Comparison of ENCODE assay signal across 9 mouse cellular contexts in the genomic region with DNA sequence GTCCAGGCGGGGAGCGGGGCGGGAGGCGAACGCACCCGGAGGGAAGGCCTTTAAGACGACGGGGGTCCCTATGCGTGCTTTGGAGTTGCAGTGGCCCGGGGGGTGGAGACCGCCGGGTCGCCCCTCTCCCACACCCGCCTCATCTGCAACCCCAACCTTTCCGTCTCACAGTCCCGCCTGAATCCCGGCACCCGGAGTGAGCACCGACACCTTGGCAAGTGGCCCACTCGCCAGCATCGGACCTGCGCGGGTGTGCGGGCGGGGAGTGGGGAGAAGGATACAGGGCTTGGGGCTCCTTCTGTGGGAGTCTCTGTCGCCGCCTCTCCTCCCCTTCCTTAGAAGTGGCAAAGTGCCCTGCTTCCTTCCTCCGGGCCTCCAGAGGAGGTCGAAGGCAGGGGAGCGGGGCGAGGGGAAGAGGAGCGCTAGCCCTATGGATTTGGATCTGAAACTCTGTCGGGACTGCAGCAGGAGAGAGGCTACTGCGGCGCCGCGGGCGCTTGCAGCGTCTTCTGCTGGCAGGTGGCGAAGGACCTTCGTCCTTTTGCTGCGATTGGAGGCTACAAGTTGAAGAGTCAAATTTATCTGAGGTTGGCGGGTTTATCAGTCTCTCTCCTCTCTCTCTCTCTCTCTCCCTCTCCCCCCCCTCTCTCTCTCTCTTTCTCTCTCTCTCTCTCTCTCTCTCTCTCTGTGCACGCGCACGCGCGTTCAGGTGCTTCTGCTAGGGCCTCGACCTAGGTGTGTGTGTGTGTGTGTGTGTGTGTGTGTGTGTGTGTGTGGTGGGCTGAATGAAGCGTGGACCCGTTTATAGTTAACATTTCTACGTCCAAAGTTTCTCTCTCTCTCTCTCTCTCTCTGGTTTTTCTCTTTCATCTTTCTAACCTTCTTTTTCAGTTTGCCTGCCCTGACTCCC. TPM values are rescaled to one million over a fixed set of nuclear protein-coding genes. Genes with fewer than 3 reads are reported as not detected.
A peak's percentile ranks its signal among the peaks of the same experiment; 100 is the strongest.
DNase-seq lines count a peak whose midpoint lies in the region; ATAC-seq lines count a peak whose summit lies in the region.
"Had no signal": no experiment of that assay in that cellular context is flagged by ENCODE, and none has a peak within 500 bp of the region (broad histone marks: within the 10 kb centered on the region; RNA-seq: fewer than 3 reads in every experiment).

No protein-coding gene starts in this region.

- no peak overlapping the region for H3K9ac ChIP-seq in hindbrain, embryonic 11.5 days (ENCODE audit: low read depth, low read length)
- peak overlapping the region; percentile 45 for H3K9ac ChIP-seq in neural tube, embryonic 12.5 days

- DNase-seq in heart, adult 11 months: peak; percentile 84
- DNase-seq in heart, postnatal 25 days (ENCODE audit: low spot score): no peak
- peak; percentile 15 for DNase-seq in Muller cell, postnatal 12 days (ENCODE audit: inconsistent ontology term)
- peak; percentile 48 for DNase-seq in embryonic facial prominence, embryonic 10.5 days (ENCODE audit: low spot score)
- peak; percentile 50 for DNase-seq in hindbrain, embryonic 11.5 days (ENCODE audit: low spot score)
- DNase-seq in left cerebral cortex, postnatal 36 days (ENCODE audit: low spot score in 2 of 2): peak; percentile 27 to 28

- H3K27ac ChIP-seq in embryonic facial prominence, embryonic 10.5 days (replicated peaks): no peak overlapping the region
- no peak overlapping the region for H3K27ac ChIP-seq in hindbrain, embryonic 11.5 days (ENCODE audit: low read depth, low read length)
- no peak overlapping the region for H3K27ac ChIP-seq in neural tube, embryonic 12.5 days

- peak overlapping the region; percentile 58 for H3K4me3 ChIP-seq in embryonic facial prominence, embryonic 10.5 days
- peak overlapping the region; percentile 41 for H3K4me3 ChIP-seq in hindbrain, embryonic 11.5 days (ENCODE audit: low read depth, low read length)
- H3K4me3 ChIP-seq in neural tube, embryonic 12.5 days: peak overlapping the region; percentile 49

- peak; percentile 72 for ATAC-seq in hindbrain, embryonic 11.5 days (ENCODE audit: low FRiP score)
- ATAC-seq in neural tube, embryonic 12.5 days (ENCODE audit: low FRiP score, low read depth): peak; percentile 73
- ATAC-seq in erythroblast, adult 5-6 weeks (replicated peaks; ENCODE audit: low FRiP score, poor library complexity, severe bottlenecking): no peak

- peaks cover 52% of the 10 kb centered on the region for H3K27me3 ChIP-seq in embryonic facial prominence, embryonic 10.5 days (replicated peaks; ENCODE audit: low read depth, poor library complexity, severe bottlenecking)
- peaks cover 31% of the 10 kb centered on the region for H3K27me3 ChIP-seq in hindbrain, embryonic 11.5 days (ENCODE audit: control insufficient read depth, insufficient read depth, low read length)
- peaks cover 56% of the 10 kb centered on the region for H3K27me3 ChIP-seq in neural tube, embryonic 12.5 days (replicated peaks)

- no peaks in the 10 kb centered on the region for H3K9me3 ChIP-seq in embryonic facial prominence, embryonic 10.5 days
- no peaks in the 10 kb centered on the region for H3K9me3 ChIP-seq in hindbrain, embryonic 11.5 days (ENCODE audit: control insufficient read depth, low read length)
- no peaks in the 10 kb centered on the region for H3K9me3 ChIP-seq in neural tube, embryonic 12.5 days

- H3K36me3 ChIP-seq in embryonic facial prominence, embryonic 10.5 days (replicated peaks): no peaks in the 10 kb centered on the region
- H3K36me3 ChIP-seq in hindbrain, embryonic 11.5 days (ENCODE audit: control insufficient read depth, insufficient read depth, low read length): no peaks in the 10 kb centered on the region
- H3K36me3 ChIP-seq in neural tube, embryonic 12.5 days: no peaks in the 10 kb centered on the region

- intact Hi-C loops in heart, postnatal 25 days (cut with DNase I): loop anchor here (2.0 kb wide), 1 partner anchor 55 kb away; no protein-coding TSS in a partner anchor
- intact Hi-C loops in left cerebral cortex, postnatal 36 days (cut with DNase I): no loop called here

- H3K4me1 ChIP-seq in embryonic facial prominence, embryonic 10.5 days: peaks cover 18% of the 10 kb centered on the region
- 0 out of 2 replicates have a peak, but pooled peaks cover 2% of the 10 kb centered on the region for H3K4me1 ChIP-seq in hindbrain, embryonic 11.5 days (replicated peaks; ENCODE audit: control insufficient read depth, insufficient read depth, low read length)
- peaks cover 11% of the 10 kb centered on the region for H3K4me1 ChIP-seq in neural tube, embryonic 12.5 days

- peak overlapping the region; percentile 70 for H3K4me2 ChIP-seq in hindbrain, embryonic 11.5 days (replicated peaks; ENCODE audit: low read depth, low read length)
- peak overlapping the region; percentile 77 for H3K4me2 ChIP-seq in neural tube, embryonic 12.5 days (replicated peaks)

- WGBS in embryonic facial prominence, embryonic 10.5 days: 1% methylated on average over 51 of the region's 52 CpGs
- WGBS in hindbrain, embryonic 11.5 days: 1% methylated on average over 46 of the region's 52 CpGs
- WGBS in neural tube, embryonic 12.5 days: under 1% methylated on average over 52 of the region's 52 CpGs

RNA-seq across cellular contexts. Expression of a gene that starts 0.7 kb away (rescaled TPM):
- under 1 TPM; 0.11 to 0.18 TPM for total RNA-seq in heart, postnatal 25 days (2021)
- polyA plus RNA-seq in embryonic facial prominence, embryonic 10.5 days (2016; fragmentation: Nextera tagmentation; extraction: Ambion mirVana): not detected in 2 replicates
- not detected in 2 replicates for polyA plus RNA-seq in hindbrain, embryonic 11.5 days (2014; fragmentation: Nextera tagmentation; extraction: Ambion mirVana)
- 1 to 10 TPM; 4.5 to 5.6 TPM for total RNA-seq in left cerebral cortex, postnatal 36 days (2021)
- polyA plus RNA-seq in neural tube, embryonic 12.5 days (2016; fragmentation: Nextera tagmentation; extraction: Ambion mirVana): 0.89 and 0.93 TPM in 2 replicates
- total RNA-seq in erythroblast, adult 5-6 weeks (2015; ENCODE audit: low replicate concordance): not detected in 2 replicates
- total RNA-seq in erythroblast, adult 5-6 weeks (2017; ENCODE audit: low replicate concordance): not detected in 2 replicates
- total RNA-seq: heart, postnatal 36 days had no signal

RNA-seq across cellular contexts. Expression of a gene that starts 57.0 kb away (rescaled TPM):
- total RNA-seq in heart, postnatal 25 days (2021): 10 to 100 TPM in 1 of 2 experiments, 1 to 10 TPM in 1; 9.5 to 12.6 TPM
- 30.5 and 31.2 TPM in 2 replicates for polyA plus RNA-seq in embryonic facial prominence, embryonic 10.5 days (2016; fragmentation: Nextera tagmentation; extraction: Ambion mirVana)
- polyA plus RNA-seq in hindbrain, embryonic 11.5 days (2014; fragmentation: Nextera tagmentation; extraction: Ambion mirVana): 26.0 and 33.5 TPM in 2 replicates
- 10 to 100 TPM; 23.2 to 24.0 TPM for total RNA-seq in left cerebral cortex, postnatal 36 days (2021)
- polyA plus RNA-seq in neural tube, embryonic 12.5 days (2016; fragmentation: Nextera tagmentation; extraction: Ambion mirVana): 29.5 and 29.8 TPM in 2 replicates
- 6.3 and 6.5 TPM in 2 replicates for total RNA-seq in erythroblast, adult 5-6 weeks (2015; ENCODE audit: low replicate concordance)
- total RNA-seq in erythroblast, adult 5-6 weeks (2017; ENCODE audit: low replicate concordance): 8.5 and 9.5 TPM in 2 replicates

Comparison
In these comparisons a context has a peak if more than half of its experiments do, and no peak if none do; other contexts are left out.
1. RNA of a gene that starts 0.7 kb away (total RNA-seq): 4.5 to 5.6 TPM in left cerebral cortex, postnatal 36 days; 0.11 to 0.18 TPM in heart, postnatal 25 days and not detected in erythroblast, adult 5-6 weeks; every median in the first group is over 4 times any median in the second.
2. Peak in every context shown above with its lines, with median percentiles within 50 percentile points of each other: H3K4me3 ChIP-seq.